Mouse (Mus musculus): ENCODE results near the gene Rtkn. TPM values are rescaled to one million over a fixed set of nuclear protein-coding genes. Genes with fewer than 3 reads are reported as not detected.
"Not testable (repeated sequence)": the region's sequence is repeated elsewhere in the genome, so short reads cannot be mapped to it uniquely, and the experiment has no call there.

The Rtkn gene
- polyA plus RNA-seq, 1 experiment: 169 TPM

DNA sequence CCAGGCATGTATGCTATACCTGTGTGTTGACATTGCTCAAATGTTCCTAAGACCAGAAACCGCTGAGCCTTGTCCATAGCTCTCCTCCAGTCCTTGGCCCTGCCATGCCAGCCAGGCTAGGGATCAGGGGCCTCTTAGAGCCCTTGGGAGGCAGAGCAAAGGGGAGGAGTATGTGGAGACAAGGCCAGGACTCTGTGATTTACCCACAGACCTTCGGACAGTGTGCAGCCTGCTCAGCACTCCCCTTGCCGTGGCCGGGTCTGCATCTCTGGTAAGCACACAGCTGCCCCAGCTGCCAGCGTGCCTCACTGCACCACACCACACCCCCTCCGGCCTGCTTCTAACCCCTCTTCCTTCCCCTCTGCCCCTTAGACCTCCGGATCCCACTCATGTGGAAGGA is 12.0 kb downstream of the Rtkn start:
- TF ChIP-seq CTCF (IDR thresholded peaks at IDR 0.05; ENCODE audit: extremely low read depth, insufficient read depth, low read length) (no peak), POLR2A (IDR thresholded peaks at IDR 0.05; ENCODE audit: extremely low read depth, insufficient read depth, low read length) (no peak)
- no peak overlapping the region for H3K27ac ChIP-seq (ENCODE audit: insufficient read depth, low read length)

DNA sequence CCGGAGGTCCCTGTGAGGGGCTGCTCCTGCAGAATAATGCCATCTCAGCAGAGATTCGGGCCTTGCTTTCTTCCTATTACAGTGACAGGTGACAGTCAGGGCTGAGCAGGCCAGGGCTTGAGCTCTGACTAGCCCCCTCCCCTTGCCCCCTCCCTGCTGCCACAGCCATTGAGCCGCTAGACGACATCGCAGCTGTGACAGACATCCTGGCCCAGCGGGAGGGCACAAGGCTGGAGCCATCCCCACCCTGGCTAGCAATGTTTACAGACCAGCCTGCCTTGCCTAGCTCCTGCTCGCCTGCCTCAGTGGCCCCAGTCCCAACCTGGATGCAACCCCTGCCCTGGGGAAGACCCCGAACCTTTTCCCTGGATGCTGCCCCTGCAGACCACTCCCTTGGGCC is 16.5 kb downstream of the Rtkn start:
- peaks cover 2% of the 10 kb centered on the region for H3K4me1 ChIP-seq (ENCODE audit: control insufficient read depth, insufficient read depth, low read length)
- H3K27ac ChIP-seq (ENCODE audit: insufficient read depth, low read length): no peak overlapping the region
- no peak overlapping the region for H3K4me3 ChIP-seq (ENCODE audit: insufficient read depth, low read length)
- TF ChIP-seq POLR2A (IDR thresholded peaks at IDR 0.05; ENCODE audit: extremely low read depth, insufficient read depth, low read length): 0 out of 2 replicates have a peak, but pooled peaks have one; percentile 2
- no peak for TF ChIP-seq CTCF (IDR thresholded peaks at IDR 0.05; ENCODE audit: extremely low read depth, insufficient read depth, low read length)

More for the DNA sequence above, 12.0 kb downstream of the Rtkn start:
- Histone ChIP-seq H3K4me3 (ENCODE audit: insufficient read depth, low read length) (no peak overlapping the region), H3K4me1 (ENCODE audit: control insufficient read depth, insufficient read depth, low read length) (peaks cover 2% of the 10 kb centered on the region)

DNA sequence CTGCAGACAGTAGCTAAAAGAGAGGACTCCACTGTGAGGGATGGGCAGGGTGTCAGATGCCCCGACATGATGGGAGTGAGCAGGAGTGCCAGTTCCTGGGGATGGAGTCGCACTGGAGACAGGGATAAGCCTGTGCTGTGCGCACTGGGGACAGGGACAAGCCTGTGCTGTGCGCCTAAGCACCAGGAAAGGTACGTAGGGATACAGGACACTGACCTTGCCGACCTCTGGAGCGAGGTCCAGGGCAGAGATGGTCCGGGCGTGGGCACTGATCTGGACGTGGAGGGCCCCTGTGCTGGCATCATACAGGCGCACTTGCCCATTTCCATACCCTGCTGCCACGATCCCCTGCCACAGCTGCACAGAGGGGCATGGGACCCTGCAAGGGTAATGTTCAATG is 17.8 kb downstream of the Rtkn start:
- TF ChIP-seq CTCF (IDR thresholded peaks at IDR 0.05; ENCODE audit: extremely low read depth, insufficient read depth, low read length) (no peak), POLR2A (IDR thresholded peaks at IDR 0.05; ENCODE audit: extremely low read depth, insufficient read depth, low read length) (no peak; the same call in 1 of the 2 replicates)
- Histone ChIP-seq H3K4me1 (ENCODE audit: control insufficient read depth, insufficient read depth, low read length) (peaks cover 2% of the 10 kb centered on the region), H3K27ac (ENCODE audit: insufficient read depth, low read length) (no peak overlapping the region), H3K4me3 (ENCODE audit: insufficient read depth, low read length) (no peak overlapping the region)

DNA sequence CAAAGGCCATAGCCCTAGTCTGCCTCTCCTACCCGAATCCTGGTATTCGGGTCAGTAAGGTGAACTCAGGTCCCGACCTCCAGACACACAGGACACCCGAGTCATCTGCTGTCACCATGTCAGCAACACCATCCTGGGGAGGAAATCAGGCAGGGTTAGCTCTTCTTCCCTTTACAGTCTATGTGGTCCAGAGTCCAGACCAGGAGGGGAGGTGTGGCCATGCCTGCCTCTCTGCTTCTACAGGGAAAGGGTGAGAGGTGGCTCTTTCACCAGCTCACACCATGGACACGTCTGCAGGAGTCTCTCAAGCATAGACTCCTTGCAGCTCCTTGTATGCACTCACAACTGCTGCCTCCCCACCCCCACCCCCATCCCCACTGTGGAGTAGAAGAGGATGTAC is 18.2 kb downstream of the Rtkn start:
- no peak overlapping the region for H3K27ac ChIP-seq (ENCODE audit: insufficient read depth, low read length)
- no peak for TF ChIP-seq POLR2A (IDR thresholded peaks at IDR 0.05; ENCODE audit: extremely low read depth, insufficient read depth, low read length)
- no peak for TF ChIP-seq CTCF (IDR thresholded peaks at IDR 0.05; ENCODE audit: extremely low read depth, insufficient read depth, low read length)
- peaks cover 2% of the 10 kb centered on the region for H3K4me1 ChIP-seq (ENCODE audit: control insufficient read depth, insufficient read depth, low read length)
- H3K4me3 ChIP-seq (ENCODE audit: insufficient read depth, low read length): no peak overlapping the region

GRCm38 (mm10) chr6:83155552-83156238 is 20.4 kb downstream of the Rtkn start:
- peaks cover 2% of the 10 kb centered on the region for H3K4me1 ChIP-seq (ENCODE audit: control insufficient read depth, insufficient read depth, low read length)
- H3K27ac ChIP-seq (ENCODE audit: insufficient read depth, low read length): no peak overlapping the region
- H3K4me3 ChIP-seq (ENCODE audit: insufficient read depth, low read length): peak overlapping the region; percentile 97
- TF ChIP-seq POLR2A (IDR thresholded peaks at IDR 0.05; ENCODE audit: extremely low read depth, insufficient read depth, low read length): no peak
- no peak for TF ChIP-seq CTCF (IDR thresholded peaks at IDR 0.05; ENCODE audit: extremely low read depth, insufficient read depth, low read length)

DNA sequence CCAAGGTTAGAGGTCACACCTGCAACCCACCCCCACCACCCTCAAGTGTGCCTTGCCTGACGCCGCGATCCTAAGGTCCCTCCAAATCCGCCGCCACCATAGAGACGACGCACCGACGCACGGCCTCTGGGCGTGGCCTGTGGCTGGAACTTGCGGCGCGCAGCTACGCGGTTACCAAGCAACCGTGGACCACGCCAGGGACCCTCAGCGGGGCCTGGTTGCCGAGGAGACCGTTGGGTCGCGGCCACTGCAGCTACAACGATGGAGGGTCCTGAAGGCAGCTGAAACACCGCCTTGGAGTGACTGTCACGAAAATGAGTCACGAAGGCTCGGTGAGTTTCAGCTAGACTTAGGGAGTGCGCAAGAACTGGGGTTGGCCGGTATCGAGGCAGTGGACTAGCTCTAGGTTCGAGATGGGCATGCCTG is 21.0 kb downstream of the Rtkn start, which contains the start of the genes Wdr54 and 1700003E16Rik:
Gene Wdr54 (minus strand): TSS at position 139 of the 426 bp plus-strand sequence.
Gene 1700003E16Rik (plus strand): TSS at position 146 of the 426 bp plus-strand sequence.
- H3K4me1 ChIP-seq (ENCODE audit: control insufficient read depth, insufficient read depth, low read length): peaks cover 2% of the 10 kb centered on the region
- TF ChIP-seq POLR2A (IDR thresholded peaks at IDR 0.05; ENCODE audit: extremely low read depth, insufficient read depth, low read length) (peak; percentile 52; the same call in 1 of the 2 replicates), CTCF (IDR thresholded peaks at IDR 0.05; ENCODE audit: extremely low read depth, insufficient read depth, low read length) (no peak)
- H3K4me3 ChIP-seq (ENCODE audit: insufficient read depth, low read length): peak within 1 kb of the TSS; percentile 97
- no peak within 1 kb of the TSS for H3K27ac ChIP-seq (ENCODE audit: insufficient read depth, low read length)

- peak; percentile 17; the same call in 1 of the 2 replicates for TF ChIP-seq CTCF (IDR thresholded peaks at IDR 0.05; ENCODE audit: extremely low read depth, insufficient read depth, low read length)
- H3K4me1 ChIP-seq (ENCODE audit: control insufficient read depth, insufficient read depth, low read length); H3K27ac ChIP-seq (ENCODE audit: insufficient read depth, low read length); H3K4me3 ChIP-seq (ENCODE audit: insufficient read depth, low read length): not testable (repeated sequence)
Observed at GRCm38 (mm10) chr6:83159456-83159855, 24.2 kb downstream of the Rtkn start.

DNA sequence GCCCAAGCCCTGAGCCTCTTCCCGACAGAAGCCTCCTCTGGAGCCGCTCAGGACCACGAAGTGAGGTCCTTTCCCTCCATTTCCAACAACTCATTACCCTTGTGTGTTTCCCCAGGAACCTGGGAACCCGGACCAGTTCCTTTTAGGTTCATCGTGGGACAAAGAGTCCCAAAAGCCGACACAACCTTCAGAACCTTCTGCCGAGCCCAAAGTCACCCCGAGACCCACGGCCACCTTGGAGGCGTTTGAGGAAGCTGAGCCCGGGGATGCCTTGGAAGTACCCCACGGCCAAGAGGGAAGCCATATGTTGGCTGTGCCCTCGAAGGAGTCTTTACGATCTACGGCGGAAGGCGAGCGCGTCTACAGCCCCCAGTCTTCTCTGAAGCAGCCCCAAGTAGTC is 26.2 kb downstream of the Rtkn start:
- Histone ChIP-seq H3K4me1 (ENCODE audit: control insufficient read depth, insufficient read depth, low read length) (no peaks in the 10 kb centered on the region; the same call in 1 of the 2 replicates), H3K4me3 (ENCODE audit: insufficient read depth, low read length) (no peak overlapping the region), H3K27ac (ENCODE audit: insufficient read depth, low read length) (no peak overlapping the region)
- TF ChIP-seq POLR2A (IDR thresholded peaks at IDR 0.05; ENCODE audit: extremely low read depth, insufficient read depth, low read length) (no peak), CTCF (IDR thresholded peaks at IDR 0.05; ENCODE audit: extremely low read depth, insufficient read depth, low read length) (no peak)

- Histone ChIP-seq H3K4me3 (ENCODE audit: insufficient read depth, low read length) (0 out of 2 replicates have a peak overlapping the region, but pooled peaks have one; percentile 3), H3K27ac (ENCODE audit: insufficient read depth, low read length) (no peak overlapping the region), H3K4me1 (ENCODE audit: control insufficient read depth, insufficient read depth, low read length) (no peaks in the 10 kb centered on the region; the same call in 1 of the 2 replicates)
- TF ChIP-seq POLR2A (IDR thresholded peaks at IDR 0.05; ENCODE audit: extremely low read depth, insufficient read depth, low read length): no peak
- no peak for TF ChIP-seq CTCF (IDR thresholded peaks at IDR 0.05; ENCODE audit: extremely low read depth, insufficient read depth, low read length)
Observed at GRCm38 (mm10) chr6:83161921-83162641, 26.8 kb downstream of the Rtkn start.

All from cortical plate, adult 2 months (tissue).